Mouse (Mus musculus) thymus, adult 2 months (tissue): Measurements from ENCODE around the gene Pif1. TPM values are rescaled to one million over a fixed set of nuclear protein-coding genes. Genes with fewer than 3 reads are reported as not detected.
A peak's percentile ranks its signal among the peaks of the same experiment; 100 is the strongest.

Experiments used
- DNase-seq: peaks from one replicate; pipeline ENCODE4 v3.0.0; 2021
- H3K27ac ChIP-seq: fragments of 200-500 bp; 2 replicates; pipeline ENCODE4 v1.5.1; 2012; ENCODE audit warnings: low read length, control low read depth; ENCODE audit not compliant: control insufficient read depth, insufficient read depth
- H3K27me3 ChIP-seq: fragments of 200-500 bp; 2 replicates; pipeline ENCODE4 v1.6.1; 2012; ENCODE audit warnings: mild to moderate bottlenecking, low read length, moderate library complexity, mixed read lengths; ENCODE audit not compliant: control insufficient read depth, insufficient read depth
- H3K36me3 ChIP-seq: fragments of 200-500 bp; 2 replicates; pipeline ENCODE4 v1.6.1; 2012; ENCODE audit warnings: mild to moderate bottlenecking, low read length, moderate library complexity; ENCODE audit not compliant: control insufficient read depth, insufficient read depth
- H3K4me1 ChIP-seq: fragments of 200-500 bp; replicated peaks from 2 replicates; pipeline ENCODE4 v1.6.1; 2012; ENCODE audit warnings: low read length; ENCODE audit not compliant: control insufficient read depth, insufficient read depth
- H3K4me3 ChIP-seq: fragments of 200-500 bp; 2 replicates; pipeline ENCODE4 v1.5.1; 2012; ENCODE audit warnings: mild to moderate bottlenecking, low read length, control low read depth, moderate library complexity; ENCODE audit not compliant: control insufficient read depth, insufficient read depth
- CTCF ChIP-seq: fragments of 200-500 bp; IDR thresholded peaks from 2 replicates; pipeline ENCODE4 v1.5.1; 2012; ENCODE audit warnings: mild to moderate bottlenecking, control low read depth, low read length, moderate library complexity, borderline replicate concordance; ENCODE audit not compliant: control insufficient read depth, poor library complexity, insufficient read depth; ENCODE audit errors: extremely low read depth
- POLR2A ChIP-seq: fragments of 200-500 bp; IDR thresholded peaks from 2 replicates; pipeline ENCODE4 v1.6.1; 2012; ENCODE audit warnings: mild to moderate bottlenecking, low read length, control low read depth, moderate library complexity; ENCODE audit not compliant: control insufficient read depth, poor library complexity, insufficient read depth; ENCODE audit errors: extremely low read depth
- whole genome bisulfite sequencing: fragments of 180-500 bp; shearing (Covaris S2); methylation state at CpG from one replicate; pipeline ENCODE4 v1.1.7; 2018; 5-methylcytosine and 5-hydroxymethylcytosine counted together
- polyA plus RNA-seq: library from polyadenylated mRNA; depleted of rRNA; stranded (reverse); fragments of >200 nt; gene quantifications from 2 replicates; pipeline ENCODE4 v1.2.3, GENCODE M21; 2012

Gene Pif1
- polyA plus RNA-seq, 1 experiment = 37.5 TPM

GRCm38 (mm10) chr9:65629767-65630630 lies 43.0 kb downstream of the Pif1 start:
- peak; percentile 58 for DNase-seq
- Histone ChIP-seq H3K4me3 (peak overlapping the region; percentile 60), H3K4me1 (peaks cover 15% of the 10 kb centered on the region), H3K27ac (no peak overlapping the region), H3K27me3 (peaks cover 27% of the 10 kb centered on the region), H3K36me3 (no peaks in the 10 kb centered on the region)
- WGBS = 1% methylated on average over 59 of the region's 83 CpGs
- TF ChIP-seq POLR2A (no peak), CTCF (no peak)

- 4% methylated on average over 76 of the region's 78 CpGs for WGBS
- Histone ChIP-seq H3K27me3 (peaks cover 27% of the 10 kb centered on the region), H3K36me3 (no peaks in the 10 kb centered on the region), H3K4me3 (peak overlapping the region; percentile 60), H3K4me1 (peaks cover 15% of the 10 kb centered on the region), H3K27ac (no peak overlapping the region)
- DNase-seq = peak; percentile 28
- TF ChIP-seq CTCF (0 out of 2 replicates have a peak, but pooled peaks have one; percentile 11), POLR2A (no peak)
Observed at GRCm38 (mm10) chr9:65630631-65631353, 43.8 kb downstream of the Pif1 start.

GRCm38 (mm10) chr9:65631354-65632021 lies 44.5 kb downstream of the Pif1 start:
- H3K4me1 ChIP-seq = peaks cover 15% of the 10 kb centered on the region
- 27% methylated on average over 16 of the region's 16 CpGs for WGBS
- no peak for TF ChIP-seq POLR2A
- TF ChIP-seq CTCF = no peak
- H3K27me3 ChIP-seq = peaks cover 27% of the 10 kb centered on the region
- H3K36me3 ChIP-seq = no peaks in the 10 kb centered on the region
- no peak overlapping the region for H3K4me3 ChIP-seq
- DNase-seq = no peak
- H3K27ac ChIP-seq = no peak overlapping the region

- Histone ChIP-seq H3K36me3 (no peaks in the 10 kb centered on the region), H3K4me3 (no peak overlapping the region), H3K4me1 (peaks cover 6% of the 10 kb centered on the region), H3K27me3 (peaks cover 10% of the 10 kb centered on the region; the same call in 1 of the 2 replicates), H3K27ac (no peak overlapping the region)
- no peak for DNase-seq
- TF ChIP-seq POLR2A (no peak), CTCF (no peak)
- 50% methylated on average over 1 of the region's 1 CpGs for WGBS
Observed at GRCm38 (mm10) chr9:65635766-65636165, 48.8 kb downstream of the Pif1 start.

GRCm38 (mm10) chr9:65636926-65637325 lies 50.0 kb downstream of the Pif1 start:
- Histone ChIP-seq H3K4me3 (no peak overlapping the region), H3K27ac (no peak overlapping the region), H3K27me3 (peaks cover 2% of the 10 kb centered on the region; the same call in 1 of the 2 replicates), H3K36me3 (no peaks in the 10 kb centered on the region), H3K4me1 (no peaks in the 10 kb centered on the region)
- no peak for TF ChIP-seq CTCF
- TF ChIP-seq POLR2A = no peak
- 60% methylated on average over 4 of the region's 4 CpGs for WGBS
- no peak for DNase-seq

GRCm38 (mm10) chr9:65639065-65639464 lies 52.1 kb downstream of the Pif1 start:
- no peak overlapping the region for H3K27ac ChIP-seq
- H3K36me3 ChIP-seq = no peaks in the 10 kb centered on the region
- WGBS = 89% methylated on average over 5 of the region's 5 CpGs
- H3K4me1 ChIP-seq = no peaks in the 10 kb centered on the region
- H3K4me3 ChIP-seq = no peak overlapping the region
- H3K27me3 ChIP-seq = no peaks in the 10 kb centered on the region
- no peak for TF ChIP-seq CTCF
- TF ChIP-seq POLR2A = no peak
- DNase-seq = no peak
